Mouse (Mus musculus): Measurements from ENCODE around the gene Psmd13. TPM values are rescaled to one million over a fixed set of nuclear protein-coding genes. Genes with fewer than 3 reads are reported as not detected.

The Psmd13 gene
- total RNA-seq (2023; ENCODE audit: inconsistent age), result 82.3 to 93.8 TPM (median 86.4 TPM) in 4 replicates

DNA sequence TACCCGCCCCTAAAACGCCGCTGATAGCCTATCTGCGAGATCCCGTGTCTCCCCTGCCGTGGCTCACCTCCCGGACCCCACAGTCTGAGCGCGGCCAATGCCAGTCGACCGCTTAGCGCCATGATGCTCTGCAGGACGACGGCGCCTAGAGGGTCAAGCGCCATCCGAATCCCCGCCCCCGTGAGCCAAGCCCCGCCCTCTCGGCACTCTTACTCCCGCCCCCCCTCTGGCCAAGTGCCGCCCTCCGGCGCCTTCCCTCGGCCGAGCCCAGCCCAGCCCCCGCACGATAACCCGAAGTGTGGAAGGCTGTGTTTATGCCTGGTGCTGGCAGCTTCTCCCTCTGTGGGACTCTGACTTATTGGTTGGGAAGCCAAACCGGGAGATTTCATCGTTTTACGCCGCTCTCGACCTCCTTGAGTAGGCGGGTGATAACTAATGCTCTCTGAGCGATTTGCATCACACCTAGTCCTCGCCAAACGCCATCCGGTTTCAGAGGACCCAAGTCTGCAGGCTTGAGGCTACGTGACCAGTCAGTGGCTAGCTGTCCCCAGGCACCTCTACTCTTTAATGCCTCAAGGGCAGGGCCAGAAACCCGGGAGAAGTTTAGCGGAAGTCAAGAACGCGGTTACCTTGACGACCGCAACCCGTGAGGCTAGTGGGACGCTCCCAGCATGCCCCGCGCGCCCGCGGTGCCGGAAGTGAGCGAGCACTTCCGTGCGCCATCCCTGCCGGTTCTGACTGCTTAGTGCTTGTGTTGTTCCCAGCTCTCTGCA lies at the start of gene Psmd13, which contains the start of gene Sirt3:
Gene Psmd13, plus strand, starts transcription at position 273 of the 773 bp plus-strand sequence.
Gene Sirt3, minus strand, starts transcription at position 614 of the 773 bp plus-strand sequence.

DNA sequence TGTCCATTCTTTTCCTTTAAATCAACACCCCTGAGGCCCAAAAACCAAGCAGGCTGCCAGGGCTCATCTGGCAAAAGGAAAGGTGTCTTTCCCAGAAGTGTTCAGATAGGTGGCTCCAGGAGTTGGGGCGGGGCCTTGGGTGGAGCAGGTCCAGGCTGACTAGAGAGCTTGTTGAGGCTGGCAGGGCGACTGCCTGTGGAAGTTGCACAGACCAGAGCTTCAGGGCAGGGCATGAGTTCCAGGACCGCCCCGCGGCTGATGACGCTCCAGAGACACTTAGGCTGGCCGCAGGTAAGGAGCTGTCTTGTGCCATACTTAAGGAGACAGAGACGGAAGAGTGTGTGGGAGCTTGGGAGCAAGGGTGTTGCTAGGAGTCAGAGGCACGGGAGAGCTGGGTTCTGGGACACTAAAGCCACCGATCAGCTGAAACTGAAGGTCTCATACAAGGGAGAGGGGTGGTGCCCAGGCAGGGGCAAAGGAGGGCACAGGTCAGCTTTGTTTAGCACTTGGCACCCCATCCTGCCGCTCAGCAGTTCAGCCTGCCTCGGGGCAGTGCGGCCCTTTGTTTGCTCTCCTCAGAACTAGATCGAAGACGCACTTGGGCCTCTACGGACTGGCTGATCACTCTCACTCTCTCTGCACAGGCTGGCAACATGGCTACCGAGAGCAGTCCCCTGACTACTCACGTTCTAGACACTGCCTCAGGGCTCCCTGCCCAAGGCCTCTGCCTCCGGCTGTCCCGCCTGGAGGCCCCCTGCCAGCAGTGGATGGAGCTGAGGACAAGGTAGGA lies 46.6 kb upstream of the Psmd13 start, which contains the start of gene Urah:
Gene Urah, plus strand, starts transcription at position 51 of the 790 bp plus-strand sequence.

DNA sequence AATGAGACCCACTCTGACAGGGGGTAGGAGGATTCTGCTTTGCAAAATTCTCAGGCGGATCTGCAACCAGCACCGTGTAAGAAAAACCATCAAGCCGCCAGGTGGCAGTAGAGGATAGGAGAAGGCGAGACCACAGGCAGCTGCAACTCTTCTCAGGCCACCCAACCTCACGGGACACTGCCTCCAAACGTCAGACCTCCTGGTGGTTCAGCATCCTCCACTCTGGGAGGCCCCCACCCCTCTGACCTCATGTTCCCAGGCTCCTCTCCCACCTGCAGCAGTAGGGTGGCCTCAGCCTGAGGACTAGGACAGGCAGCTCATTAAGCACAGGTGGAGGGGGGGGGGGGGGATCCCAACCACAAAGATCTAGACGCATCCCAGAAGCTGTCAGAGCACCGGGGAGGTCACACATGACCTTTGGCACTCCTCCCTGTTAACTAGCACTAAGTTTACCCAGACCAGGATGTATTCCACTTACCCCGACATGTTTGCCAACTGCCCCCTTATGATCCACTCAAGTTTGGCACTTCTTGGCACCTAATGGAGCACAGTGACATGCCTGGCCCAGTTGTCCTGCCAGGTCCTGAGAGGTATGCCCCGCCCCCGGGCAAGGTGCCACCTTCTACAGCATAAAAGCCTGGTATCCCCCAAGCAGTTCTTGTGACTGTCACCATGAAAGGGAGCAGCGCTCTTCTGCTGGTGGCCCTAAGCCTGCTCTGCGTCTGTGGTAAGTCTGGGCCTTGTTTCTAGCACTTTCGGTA lies 36.7 kb upstream of the Psmd13 start, which contains the start of gene Scgb1c1:
Gene Scgb1c1, plus strand, starts transcription at position 643 of the 761 bp plus-strand sequence.

DNA sequence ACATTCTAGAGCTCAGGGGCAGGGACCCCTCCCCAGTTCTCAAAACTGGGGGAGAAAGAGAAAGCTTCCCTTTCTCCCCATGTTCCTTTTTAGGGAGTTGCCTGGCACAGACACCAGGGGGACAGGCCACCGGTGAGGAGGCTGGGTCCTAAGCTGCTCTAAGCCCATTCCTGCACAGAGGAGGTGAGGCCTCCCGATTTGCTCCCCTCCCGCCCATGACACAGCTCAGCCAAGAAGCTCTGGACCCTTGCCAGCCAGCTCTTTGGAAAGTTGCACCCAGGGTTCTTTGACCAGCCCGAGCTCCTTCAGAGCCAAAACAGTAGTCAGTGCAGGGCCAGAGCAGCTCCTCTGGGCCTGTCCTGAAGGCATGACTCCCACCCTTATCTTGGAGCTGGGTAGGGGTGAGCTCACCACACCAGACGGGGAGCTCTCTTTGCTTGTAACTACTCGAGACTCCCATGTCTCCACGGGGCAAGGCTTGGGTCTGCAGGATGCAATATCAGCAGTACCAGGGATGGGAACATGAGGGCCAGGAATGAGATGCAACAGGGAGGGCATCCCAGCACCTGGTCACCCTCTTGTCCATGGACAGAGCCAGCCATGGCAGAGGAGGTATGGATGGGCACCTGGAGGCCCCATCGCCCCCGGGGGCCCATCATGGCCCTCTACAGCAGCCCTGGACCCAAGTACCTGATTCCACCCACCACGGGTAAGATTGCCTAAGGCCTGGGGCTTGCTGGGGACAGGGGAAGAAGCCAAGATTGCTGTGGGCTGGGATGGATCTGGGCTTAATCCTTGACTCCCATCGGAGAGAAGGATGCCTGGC lies 33.8 kb upstream of the Psmd13 start, which contains the start of gene Odf3:
Gene Odf3, plus strand, starts transcription at position 51 of the 826 bp plus-strand sequence.

DNA sequence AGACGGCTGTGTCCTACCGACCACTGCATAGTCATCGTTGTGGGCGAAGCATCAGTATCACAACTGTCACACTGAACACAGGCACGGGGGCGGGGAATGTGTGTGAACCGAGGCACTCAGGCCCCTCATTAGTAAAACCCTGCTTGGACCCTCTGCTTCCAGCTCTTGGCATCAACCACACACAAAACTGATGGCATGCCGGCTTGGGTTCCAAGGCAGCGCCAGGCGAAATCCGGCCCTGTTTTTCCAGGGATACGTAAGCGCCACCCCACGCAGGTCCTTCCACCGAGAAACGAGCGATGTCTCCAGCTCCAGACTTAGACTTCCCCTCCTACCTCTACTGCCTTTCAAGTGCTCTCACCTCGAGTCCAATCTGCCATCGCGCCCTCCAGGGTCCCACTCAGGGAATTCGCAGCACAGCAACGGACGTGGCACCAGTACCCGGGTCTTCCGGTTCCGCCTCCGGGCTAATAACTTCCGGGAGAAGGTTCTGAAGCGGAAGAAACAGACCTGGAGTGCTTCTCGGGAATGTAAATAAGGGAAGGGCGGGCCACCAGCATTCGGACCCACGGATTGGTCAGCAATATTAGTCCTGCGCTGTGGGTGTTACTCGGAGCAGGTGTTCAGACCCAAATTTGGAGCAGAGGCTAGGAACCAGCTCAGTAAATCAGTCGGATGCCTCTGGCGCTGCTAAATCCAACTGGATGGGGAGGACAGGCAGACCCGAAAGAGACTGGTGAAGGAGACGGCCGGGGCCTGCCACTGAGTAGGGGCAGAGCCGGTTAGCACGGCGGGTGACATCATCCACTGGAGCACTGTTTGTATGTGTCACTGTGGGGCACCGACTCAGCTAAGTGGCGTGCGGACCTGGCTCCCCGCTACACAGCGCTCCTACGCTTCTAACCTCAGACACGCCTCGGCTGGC lies 25.6 kb upstream of the Psmd13 start, which contains the start of gene Gm45785:
Gene Gm45785, minus strand, starts transcription at position 472 of the 925 bp plus-strand sequence.

DNA sequence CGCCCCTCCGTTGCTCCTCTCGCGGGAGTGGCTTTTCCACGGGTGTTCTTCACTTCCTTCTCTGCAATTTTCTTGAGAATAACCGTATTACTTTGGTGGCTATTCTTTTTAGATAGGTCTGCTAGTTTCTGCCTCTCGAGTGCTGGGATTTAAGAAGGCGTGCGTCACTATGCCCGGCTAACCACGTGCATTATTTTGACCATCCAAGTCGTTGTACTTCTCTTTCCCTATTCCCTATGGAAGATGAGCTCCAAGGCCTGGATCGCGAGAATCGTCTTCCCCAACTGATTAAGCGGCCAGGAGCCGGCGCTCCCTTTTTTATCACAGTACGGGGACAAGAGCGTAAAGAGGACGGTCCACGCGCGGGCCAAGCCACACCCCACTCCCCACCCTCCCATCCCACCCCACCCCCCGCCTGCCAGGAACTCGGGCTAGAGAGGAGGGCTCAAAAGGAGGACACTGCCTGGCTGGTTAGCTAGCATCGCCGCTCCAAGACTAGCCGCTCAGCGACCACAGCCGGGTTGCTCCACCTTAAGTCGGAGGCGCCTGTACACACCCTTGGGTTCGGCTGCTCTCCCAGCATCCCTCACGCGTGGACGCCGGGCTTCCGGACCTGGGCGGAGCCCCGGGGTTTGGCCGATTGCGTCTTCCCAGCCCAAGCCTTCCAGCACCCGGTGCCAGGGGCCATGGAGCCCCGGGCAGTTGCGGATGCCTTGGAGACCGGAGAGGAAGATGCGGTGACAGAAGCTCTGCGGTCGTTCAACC lies 24.8 kb upstream of the Psmd13 start, which contains the start of gene Ric8a:
Gene Ric8a, plus strand, starts transcription at position 173 of the 765 bp plus-strand sequence.

DNA sequence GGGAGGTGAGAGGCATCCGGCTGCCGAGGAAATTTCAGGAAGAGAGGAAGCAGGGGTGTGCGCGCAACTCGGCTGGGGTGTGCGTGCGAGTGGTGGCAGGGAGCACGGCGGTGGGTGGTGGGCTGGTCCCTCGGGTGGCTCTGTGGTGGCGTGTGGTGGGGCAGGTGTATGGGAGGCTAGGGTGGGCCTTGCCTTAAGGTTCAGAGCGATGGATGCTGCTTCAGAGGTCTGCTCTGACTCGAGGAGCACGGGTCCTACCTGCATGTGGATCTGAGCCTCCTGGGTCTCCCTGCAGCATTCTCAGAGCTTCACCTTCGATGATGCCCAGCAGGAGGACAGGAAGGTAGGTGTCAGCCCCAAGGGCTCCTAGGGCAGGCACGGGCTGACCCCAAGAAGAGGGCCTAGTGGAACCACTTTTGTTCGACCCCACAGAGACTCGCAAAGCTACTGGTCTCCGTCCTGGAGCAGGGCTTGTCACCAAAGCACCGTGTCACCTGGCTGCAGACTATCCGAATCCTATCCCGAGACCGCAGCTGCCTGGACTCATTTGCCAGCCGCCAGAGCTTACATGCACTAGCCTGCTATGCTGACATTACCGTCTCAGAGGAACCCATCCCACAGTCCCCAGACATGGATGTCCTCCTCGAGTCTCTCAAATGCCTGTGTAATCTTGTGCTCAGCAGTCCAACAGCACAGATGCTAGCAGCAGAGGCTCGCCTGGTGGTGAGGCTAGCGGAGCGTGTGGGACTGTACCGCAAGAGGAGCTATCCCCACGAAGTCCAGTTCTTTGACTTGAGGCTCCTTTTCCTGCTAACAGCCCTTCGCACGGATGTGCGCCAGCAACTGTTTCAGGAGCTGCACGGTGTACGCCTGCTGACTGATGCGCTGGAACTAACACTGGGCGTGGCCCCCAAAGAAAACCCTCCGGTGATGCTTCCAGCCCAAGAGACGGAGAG lies 23.9 kb upstream of the Psmd13 start, which contains the start of gene Bet1l:
Gene Bet1l, minus strand, starts transcription at position 28 of the 956 bp plus-strand sequence.

DNA sequence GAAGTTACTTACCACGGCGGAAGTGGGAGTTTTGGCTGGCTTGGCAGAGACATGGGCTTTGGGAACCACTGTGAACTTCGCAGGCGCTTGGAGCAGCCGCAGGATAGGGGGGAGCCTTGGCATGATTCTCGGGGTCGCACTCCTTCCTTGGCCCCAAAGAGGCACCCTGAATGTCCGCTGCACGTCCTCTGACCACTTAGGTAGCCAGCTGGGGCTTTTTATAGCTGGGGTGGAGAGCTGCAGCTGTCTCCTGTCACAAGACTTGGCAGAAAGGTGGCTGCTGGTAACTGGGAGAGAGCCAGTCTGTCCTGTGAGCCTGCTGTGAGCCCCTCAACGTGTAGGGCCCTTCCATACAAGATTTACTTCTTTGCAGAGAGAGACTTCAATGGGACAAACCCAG lies 18.5 kb downstream of the Psmd13 start, which contains the start of gene Cox8b:
Gene Cox8b, minus strand, starts transcription at position 227 of the 400 bp plus-strand sequence.

DNA sequence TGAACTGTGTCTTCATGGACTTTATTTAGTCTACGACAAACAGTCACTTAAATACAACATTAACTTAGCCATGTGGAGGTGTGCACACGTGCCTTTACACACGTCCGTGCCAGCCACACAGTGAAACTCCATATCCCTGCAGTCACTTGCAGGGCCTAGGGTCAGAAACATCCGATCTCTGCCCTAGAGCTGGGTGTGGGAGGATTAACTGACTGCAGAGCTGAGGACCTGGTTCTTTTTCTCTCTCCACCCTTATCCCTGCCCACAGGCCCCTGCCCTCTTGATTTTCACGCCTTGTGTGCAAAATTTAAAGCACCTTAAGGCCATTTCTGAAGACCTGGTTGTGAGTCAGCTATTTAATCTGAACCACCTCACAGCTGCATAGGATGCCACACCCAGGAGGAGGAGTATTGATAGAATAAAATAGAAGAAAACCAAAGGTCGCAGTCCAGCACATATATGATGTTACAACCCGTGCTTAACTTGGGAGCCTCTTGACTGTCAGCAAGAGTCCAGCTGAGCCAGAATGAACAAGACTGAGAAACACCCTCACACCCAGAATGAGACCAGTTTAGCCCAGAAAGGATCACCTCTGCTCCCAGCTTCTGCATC lies 38.8 kb downstream of the Psmd13 start, which contains the start of gene Nlrp6:
Gene Nlrp6, plus strand, starts transcription at position 485 of the 612 bp plus-strand sequence.

DNA sequence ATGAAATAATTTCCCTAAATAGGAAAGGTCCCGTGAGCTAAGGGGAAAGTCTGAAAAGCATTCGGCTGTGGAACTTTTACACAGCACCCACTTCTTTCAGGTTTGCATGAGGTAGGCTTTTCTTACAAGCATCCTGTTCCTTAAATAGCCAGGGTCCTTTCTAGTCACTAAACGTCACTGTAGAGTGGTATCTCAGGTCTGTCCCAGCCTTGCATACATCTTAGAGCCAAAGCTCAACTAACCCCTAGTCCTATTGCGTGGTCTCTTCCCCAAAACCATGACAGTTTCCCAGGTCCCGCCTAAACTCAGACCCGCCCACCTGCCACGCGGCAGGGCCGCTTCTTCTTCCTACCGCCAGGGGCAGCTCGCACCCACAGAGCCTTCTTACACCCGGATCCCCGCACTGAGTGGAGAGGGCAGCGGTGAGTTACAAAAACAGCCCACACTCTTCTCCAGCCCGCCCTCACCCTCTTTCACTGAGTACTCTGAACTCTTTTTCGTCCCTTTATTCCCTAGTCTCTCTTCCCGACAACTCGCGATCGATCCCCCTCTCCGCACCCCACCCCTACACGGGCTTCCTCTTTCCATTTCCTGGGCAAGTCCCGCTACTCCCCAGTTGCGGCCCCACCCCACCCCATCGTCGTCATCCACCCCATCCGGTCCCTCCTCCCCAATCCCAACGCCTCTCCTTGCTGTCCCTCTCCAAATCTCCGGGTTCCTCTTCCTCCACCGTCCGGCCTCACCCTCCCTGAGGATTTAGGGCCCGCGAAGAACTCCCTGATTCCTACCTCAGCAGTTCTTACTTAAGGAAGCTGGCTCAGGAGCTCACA lies 59.7 kb downstream of the Psmd13 start, which contains the start of gene Pgghg:
Gene Pgghg, plus strand, starts transcription at position 170 of the 830 bp plus-strand sequence.

Other genes with a start within 250 kb of the Psmd13 start
- not detected in 4 replicates for gene Olfr53, start 235.5 kb upstream of the Psmd13 start, total RNA-seq (2023; ENCODE audit: inconsistent age)
- gene Olfr539, start 222.0 kb upstream of the Psmd13 start, total RNA-seq (2023; ENCODE audit: inconsistent age), result not detected in 4 replicates
- gene Olfr45, start 200.0 kb upstream of the Psmd13 start, total RNA-seq (2023; ENCODE audit: inconsistent age), result not detected in 4 replicates
- gene Olfr541, start 184.7 kb upstream of the Psmd13 start, total RNA-seq (2023; ENCODE audit: inconsistent age), result not detected in 4 replicates
- gene Cyp2e1, start 118.2 kb upstream of the Psmd13 start, total RNA-seq (2023; ENCODE audit: inconsistent age), result not detected in 4 replicates
- gene Syce1, start 94.1 kb upstream of the Psmd13 start, total RNA-seq (2023; ENCODE audit: inconsistent age), result not detected in 4 replicates
- gene Zfp941, start 59.8 kb upstream of the Psmd13 start, total RNA-seq (2023; ENCODE audit: inconsistent age), result not detected in 4 replicates
- not detected in 4 replicates for gene Urah, start 47.0 kb upstream of the Psmd13 start, total RNA-seq (2023; ENCODE audit: inconsistent age)
- gene Scgb1c1, start 36.4 kb upstream of the Psmd13 start, total RNA-seq (2023; ENCODE audit: inconsistent age), result not detected in 4 replicates
- not detected in 4 replicates for gene Odf3, start 34.2 kb upstream of the Psmd13 start, total RNA-seq (2023; ENCODE audit: inconsistent age)
- not detected in 4 replicates for gene Gm45785, start 25.6 kb upstream of the Psmd13 start, total RNA-seq (2023; ENCODE audit: inconsistent age)
- 89.6 to 105 TPM (median 98.1 TPM) in 4 replicates for gene Ric8a, start 25.0 kb upstream of the Psmd13 start, total RNA-seq (2023; ENCODE audit: inconsistent age)
- 19.0 to 24.5 TPM (median 21.9 TPM) in 4 replicates for gene Bet1l, start 24.4 kb upstream of the Psmd13 start, total RNA-seq (2023; ENCODE audit: inconsistent age)
- 9.4 to 10.6 TPM (median 9.8 TPM) in 4 replicates for gene Sirt3, start 341 bp downstream of the Psmd13 start, total RNA-seq (2023; ENCODE audit: inconsistent age)
- gene Cox8b, start 18.5 kb downstream of the Psmd13 start, total RNA-seq (2023; ENCODE audit: inconsistent age), result not detected in 4 replicates
- not detected in 4 replicates for gene Nlrp6, start 38.9 kb downstream of the Psmd13 start, total RNA-seq (2023; ENCODE audit: inconsistent age)
- 16.3 to 20.3 TPM (median 17.9 TPM) in 4 replicates for gene Pgghg, start 59.4 kb downstream of the Psmd13 start, total RNA-seq (2023; ENCODE audit: inconsistent age)
- gene Ifitm5, start 68.3 kb downstream of the Psmd13 start, total RNA-seq (2023; ENCODE audit: inconsistent age), result not detected in 4 replicates
- gene Gm45717, start 74.0 kb downstream of the Psmd13 start, total RNA-seq (2023; ENCODE audit: inconsistent age), result not detected in 4 replicates
- gene Ifitm2, start 74.0 kb downstream of the Psmd13 start, total RNA-seq (2023; ENCODE audit: inconsistent age), result 8.8 to 13.3 TPM (median 11.4 TPM) in 4 replicates
- 1.0 to 1.5 TPM (median 1.4 TPM) in 4 replicates for gene Ifitm1, start 85.3 kb downstream of the Psmd13 start, total RNA-seq (2023; ENCODE audit: inconsistent age)
- gene Ifitm3, start 128.8 kb downstream of the Psmd13 start, total RNA-seq (2023; ENCODE audit: inconsistent age), result 3.6 to 8.8 TPM (median 6.2 TPM) in 4 replicates
- 0.90 TPM in 1 of 4 replicates, not detected in the others for gene Ifitm6, start 136.0 kb downstream of the Psmd13 start, total RNA-seq (2023; ENCODE audit: inconsistent age)
- not detected in 4 replicates for gene Gm17387, start 147.2 kb downstream of the Psmd13 start, total RNA-seq (2023; ENCODE audit: inconsistent age)
- gene B4galnt4, start 179.1 kb downstream of the Psmd13 start, total RNA-seq (2023; ENCODE audit: inconsistent age), result not detected in 4 replicates
- gene Pkp3, start 196.2 kb downstream of the Psmd13 start, total RNA-seq (2023; ENCODE audit: inconsistent age), result 22.4 to 30.5 TPM (median 27.5 TPM) in 4 replicates
- 35.5 to 39.1 TPM (median 37.6 TPM) in 4 replicates for gene Sigirr, start 218.6 kb downstream of the Psmd13 start, total RNA-seq (2023; ENCODE audit: inconsistent age)
- not detected in 4 replicates for gene Ano9, start 235.8 kb downstream of the Psmd13 start, total RNA-seq (2023; ENCODE audit: inconsistent age)
- gene Ptdss2, start 240.4 kb downstream of the Psmd13 start, total RNA-seq (2023; ENCODE audit: inconsistent age), result 7.8 to 11.5 TPM (median 9.6 TPM) in 4 replicates

Measured in B cell, adult (primary cell).